Mouse (Mus musculus): Measurements from ENCODE around the gene Cabp2. TPM values are rescaled to one million over a fixed set of nuclear protein-coding genes. Genes with fewer than 3 reads are reported as not detected.
A peak's percentile ranks its signal among the peaks of the same experiment; 100 is the strongest.

Cabp2 gene
- total RNA-seq, 2 experiments from 2014 or later, result not detected

DNA sequence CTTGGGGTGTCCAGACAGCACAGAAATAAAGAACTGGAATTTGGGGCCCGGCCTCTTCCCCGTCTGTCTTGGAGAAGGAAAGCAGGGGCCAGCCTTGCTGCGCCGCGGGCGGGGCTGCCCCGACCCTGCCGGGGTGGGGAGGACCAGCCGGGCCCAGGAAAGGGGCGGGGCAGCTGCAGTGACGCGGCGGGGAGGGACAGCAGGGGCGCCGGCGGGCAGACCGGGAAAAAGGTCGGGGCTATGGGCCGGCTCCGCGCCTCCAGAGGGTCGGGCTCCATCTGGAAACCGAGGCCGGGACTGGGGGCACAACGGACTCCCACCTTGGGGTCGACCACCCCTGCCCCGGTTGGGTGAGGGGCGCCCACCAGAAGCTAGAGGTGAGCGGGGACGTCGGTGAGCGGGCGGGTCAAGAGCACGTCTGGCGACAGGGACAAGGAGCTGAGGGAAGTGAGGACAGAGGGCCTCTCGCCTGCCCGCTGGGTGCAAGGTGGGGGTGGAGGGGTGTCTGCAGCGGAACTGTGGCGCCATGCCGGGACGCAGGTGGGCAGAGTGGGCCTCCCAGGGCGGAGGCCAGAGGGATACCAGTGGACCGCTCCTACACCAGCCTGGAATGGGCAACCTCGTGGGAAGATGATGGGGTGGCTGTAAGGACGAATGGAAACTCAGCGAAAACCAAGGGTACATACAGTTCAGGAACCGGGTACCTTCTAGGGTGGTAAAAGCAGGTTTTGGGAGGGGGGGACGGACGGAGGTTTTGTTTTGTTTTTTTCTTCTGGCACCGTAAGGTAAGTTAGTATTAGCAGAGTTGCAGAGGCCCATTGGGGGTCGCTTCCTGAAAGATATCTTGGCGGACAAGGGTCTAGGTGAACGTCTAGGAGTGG lies 18.7 kb downstream of the Cabp2 start, which contains the start of gene Pitpnm1:
Pitpnm1 (plus strand) TSS at position 162 of the 881 bp plus-strand sequence.
- intact Hi-C loops (cut with DNase I), result no loop called here
- peak; percentile 41 for DNase-seq

DNA sequence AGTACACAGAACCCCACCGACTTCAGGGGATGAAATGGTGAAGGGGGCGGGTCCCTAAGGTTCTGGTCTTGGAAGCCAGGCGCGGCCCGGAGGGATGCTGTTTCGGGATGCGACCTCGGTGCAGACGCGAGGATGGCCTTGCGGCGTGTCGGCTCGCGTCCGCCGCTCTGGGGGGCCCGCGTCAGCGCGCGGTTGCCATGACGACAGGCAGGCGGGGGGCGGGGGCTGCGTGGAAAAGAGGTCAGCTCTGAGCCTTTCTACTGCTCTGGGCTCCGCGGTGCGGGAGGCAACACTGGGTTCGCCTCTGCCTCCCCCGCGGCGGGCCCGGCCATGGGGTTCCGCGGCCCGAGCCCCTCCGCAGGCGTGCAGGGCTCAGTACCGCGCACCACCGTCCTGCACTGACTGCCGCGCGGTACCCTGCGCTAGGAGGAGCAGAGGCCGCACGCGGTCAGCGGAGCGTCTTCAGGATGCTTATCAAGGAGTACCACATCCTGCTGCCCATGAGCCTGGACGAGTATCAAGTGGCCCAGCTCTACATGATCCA lies 19.4 kb downstream of the Cabp2 start:
- DNase-seq, result peak; percentile 60
- intact Hi-C loops (cut with DNase I), result no loop called here

DNA sequence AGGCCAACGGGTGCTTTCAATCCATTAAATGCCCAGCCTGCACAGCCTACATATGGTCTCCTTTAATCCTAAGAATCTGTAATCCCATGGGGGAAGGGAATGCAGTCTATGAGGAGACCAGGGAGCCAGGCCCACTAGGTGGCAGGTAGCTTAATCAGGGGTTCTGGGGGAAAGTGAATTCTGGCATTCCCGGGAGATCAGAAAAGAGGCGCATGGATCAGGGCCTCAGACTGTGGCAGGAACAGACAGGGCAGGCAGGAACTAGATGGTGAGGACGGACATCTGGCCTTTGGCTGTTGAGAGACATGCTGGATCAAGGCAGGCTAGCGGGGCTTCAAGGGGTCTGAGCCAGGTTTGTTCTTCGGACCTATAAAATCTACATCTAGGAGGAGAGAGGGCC lies 20.1 kb downstream of the Cabp2 start:
- intact Hi-C loops (cut with DNase I), result no loop called here
- DNase-seq, result no peak

DNA sequence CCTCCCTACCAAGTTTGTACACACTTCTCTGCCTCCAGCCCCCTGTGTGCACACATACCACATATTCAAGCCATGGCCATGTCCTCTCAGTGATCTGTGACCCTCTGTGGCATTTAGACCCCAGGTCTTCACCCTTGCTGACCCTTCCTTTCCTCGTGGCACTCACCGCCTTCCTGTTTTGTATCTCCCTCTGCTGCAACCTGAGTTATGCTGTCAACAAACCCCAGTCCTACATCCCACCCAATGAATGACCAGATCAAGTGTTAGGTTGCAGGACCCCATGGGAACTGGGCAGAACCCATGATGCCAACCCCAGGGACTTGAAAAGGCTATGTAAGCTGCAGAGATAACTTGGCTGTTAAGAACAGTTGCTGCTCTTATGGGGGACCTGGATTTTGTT lies 20.7 kb downstream of the Cabp2 start:
- intact Hi-C loops (cut with DNase I), result no loop called here

DNA sequence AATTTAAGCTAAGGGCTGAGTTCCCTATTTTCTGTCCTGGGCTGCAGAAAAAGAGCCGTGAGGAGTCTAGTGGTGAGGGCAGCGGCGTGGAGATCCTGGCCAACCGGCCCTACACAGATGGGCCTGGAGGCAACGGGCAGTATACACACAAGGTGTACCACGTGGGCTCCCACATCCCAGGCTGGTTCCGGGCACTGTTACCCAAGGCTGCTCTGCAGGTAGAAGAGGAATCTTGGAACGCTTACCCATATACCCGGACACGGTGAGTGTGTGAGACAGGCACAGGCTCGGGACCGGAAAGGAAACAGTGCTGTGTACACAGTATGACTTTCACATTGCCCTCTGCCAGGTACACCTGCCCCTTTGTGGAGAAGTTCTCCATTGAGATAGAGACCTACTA lies 21.2 kb downstream of the Cabp2 start:
- intact Hi-C loops (cut with DNase I), result no loop called here
- no peak for DNase-seq

More for the DNA sequence above, 20.7 kb downstream of the Cabp2 start:
- no peak for DNase-seq

DNA sequence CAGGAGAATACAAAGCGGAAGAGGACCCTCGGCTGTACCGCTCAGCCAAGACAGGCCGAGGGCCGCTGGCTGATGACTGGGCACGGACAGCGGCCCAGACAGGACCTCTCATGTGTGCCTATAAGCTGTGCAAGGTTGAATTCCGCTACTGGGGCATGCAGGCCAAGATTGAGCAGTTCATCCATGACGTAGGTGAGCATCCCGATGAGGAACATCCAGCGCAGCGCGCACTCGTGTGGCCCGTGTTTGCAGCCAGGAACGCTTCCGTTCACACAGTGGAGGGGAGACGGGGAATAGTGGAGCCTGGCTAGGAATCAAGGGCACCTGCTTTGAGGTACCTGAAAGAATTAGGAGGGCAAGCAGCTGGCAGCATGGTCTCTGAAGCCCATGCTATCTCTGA lies 21.9 kb downstream of the Cabp2 start:
- DNase-seq, result no peak
- intact Hi-C loops (cut with DNase I), result no loop called here

DNA sequence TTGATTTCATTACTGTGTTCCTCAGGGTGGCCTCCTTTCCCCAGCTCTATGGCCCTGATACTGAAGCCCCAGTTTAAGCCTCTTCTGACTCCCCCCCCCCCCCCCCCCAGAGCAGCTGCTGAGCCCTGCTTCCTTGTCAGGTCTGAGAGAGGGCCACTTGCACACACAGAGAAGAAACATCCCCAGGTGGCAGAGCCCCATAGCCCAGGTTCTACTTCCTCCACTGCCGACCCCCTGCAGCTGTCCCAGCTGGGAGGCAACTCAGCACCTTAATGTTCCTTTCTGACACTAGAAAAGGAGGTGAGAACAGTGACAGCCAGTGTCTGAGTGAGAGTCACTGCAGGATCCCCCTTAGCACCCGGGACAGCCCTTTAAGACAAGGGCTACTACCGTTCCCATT lies 22.4 kb downstream of the Cabp2 start:
- no peak for DNase-seq
- intact Hi-C loops (cut with DNase I), result no loop called here

DNA sequence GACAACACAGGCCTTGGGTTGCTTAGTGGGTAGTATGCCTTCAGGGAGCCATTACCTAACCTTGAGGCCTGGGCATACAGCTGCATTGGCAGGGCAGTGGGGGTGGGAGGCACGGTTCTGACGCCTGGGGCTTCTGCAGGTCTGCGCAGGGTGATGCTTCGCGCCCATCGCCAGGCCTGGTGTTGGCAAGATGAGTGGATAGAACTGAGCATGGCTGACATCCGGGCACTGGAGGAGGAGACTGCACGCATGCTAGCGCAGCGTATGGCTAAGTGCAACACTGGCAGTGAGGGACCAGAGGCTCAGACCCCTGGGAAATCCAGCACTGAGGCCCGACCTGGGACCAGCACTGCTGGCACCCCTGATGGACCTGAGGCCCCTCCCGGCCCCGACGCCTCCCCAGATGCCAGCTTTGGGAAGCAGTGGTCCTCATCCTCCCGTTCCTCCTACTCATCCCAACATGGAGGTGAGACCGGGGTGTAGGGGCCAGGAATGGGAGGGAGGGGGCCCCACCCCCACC lies 23.4 kb downstream of the Cabp2 start:
- intact Hi-C loops (cut with DNase I), result no loop called here
- DNase-seq, result no peak

DNA sequence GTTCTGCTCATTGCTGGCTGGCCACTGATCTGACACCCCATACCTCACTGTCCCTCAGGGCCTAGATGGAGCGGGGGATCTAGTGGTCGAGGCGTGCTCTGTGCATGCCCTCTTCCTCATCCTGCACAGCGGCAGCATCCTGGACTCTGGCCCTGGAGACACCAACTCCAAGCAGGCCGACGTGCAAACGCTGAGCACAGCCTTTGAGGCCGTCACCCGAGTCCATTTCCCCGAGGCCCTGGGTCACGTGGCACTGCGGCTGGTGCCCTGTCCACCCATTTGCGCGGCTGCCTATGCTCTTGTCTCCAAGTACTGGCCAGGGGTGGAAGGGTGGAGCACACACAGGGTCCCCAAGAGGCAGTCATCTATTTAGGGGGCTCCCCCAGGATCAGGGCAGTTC lies 25.3 kb downstream of the Cabp2 start:
- intact Hi-C loops (cut with DNase I), result no loop called here
- no peak for DNase-seq

DNA sequence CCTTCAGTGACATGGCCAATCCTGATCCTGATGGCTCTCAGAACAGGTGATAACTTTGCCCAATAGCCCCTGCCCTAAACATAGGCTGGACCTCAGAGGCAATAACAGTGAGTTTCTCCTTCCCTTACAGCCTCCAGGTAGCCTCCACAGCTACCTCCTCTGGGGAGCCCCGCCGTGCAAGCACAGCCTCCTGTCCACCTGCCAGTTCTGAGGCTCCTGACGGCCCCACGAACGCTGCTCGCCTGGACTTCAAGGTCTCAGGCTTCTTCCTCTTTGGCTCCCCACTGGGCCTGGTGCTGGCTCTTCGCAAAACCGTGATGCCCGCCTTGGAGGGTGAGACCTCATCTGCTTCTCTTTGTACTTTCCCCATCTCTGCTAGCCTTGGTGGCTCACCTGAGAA lies 27.2 kb downstream of the Cabp2 start:
- DNase-seq, result no peak
- intact Hi-C loops (cut with DNase I), result no loop called here

DNA sequence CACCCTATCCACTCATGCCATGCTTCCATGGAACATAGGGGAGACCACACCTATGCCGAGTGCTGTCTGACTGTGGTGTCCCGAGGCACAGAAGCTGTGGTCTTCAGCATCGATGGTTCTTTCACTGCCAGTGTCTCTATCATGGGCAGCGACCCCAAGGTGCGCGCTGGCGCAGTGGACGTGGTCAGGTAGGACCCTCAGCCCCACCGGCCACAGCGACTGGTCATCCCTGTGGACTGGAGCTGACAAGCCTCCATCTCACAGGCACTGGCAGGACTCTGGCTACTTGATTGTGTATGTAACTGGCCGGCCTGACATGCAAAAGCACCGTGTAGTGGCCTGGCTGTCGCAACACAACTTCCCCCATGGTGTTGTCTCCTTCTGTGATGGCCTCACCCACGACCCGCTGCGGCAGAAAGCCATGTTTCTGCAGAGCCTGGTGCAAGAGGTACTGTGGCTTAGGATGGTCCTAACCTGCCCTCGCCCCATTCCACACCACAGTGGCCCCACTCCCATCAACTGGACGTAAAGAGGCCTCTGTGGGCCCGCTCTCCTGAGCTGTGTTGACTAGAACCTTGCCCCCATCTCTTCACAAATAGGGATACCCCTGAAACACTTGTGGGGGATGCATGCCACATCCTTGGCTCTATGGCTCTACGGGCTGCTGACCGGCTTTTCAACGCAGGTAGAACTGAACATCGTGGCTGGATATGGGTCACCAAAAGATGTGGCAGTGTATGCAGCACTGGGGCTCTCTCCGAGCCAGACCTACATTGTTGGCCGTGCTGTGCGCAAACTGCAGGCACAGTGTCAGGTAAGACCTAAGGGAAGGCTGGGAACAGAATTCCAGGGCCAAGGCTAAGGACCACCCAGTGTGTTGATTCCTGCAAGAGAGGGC lies 30.9 kb downstream of the Cabp2 start:
- intact Hi-C loops (cut with DNase I), result no loop called here
- DNase-seq, result no peak

DNA sequence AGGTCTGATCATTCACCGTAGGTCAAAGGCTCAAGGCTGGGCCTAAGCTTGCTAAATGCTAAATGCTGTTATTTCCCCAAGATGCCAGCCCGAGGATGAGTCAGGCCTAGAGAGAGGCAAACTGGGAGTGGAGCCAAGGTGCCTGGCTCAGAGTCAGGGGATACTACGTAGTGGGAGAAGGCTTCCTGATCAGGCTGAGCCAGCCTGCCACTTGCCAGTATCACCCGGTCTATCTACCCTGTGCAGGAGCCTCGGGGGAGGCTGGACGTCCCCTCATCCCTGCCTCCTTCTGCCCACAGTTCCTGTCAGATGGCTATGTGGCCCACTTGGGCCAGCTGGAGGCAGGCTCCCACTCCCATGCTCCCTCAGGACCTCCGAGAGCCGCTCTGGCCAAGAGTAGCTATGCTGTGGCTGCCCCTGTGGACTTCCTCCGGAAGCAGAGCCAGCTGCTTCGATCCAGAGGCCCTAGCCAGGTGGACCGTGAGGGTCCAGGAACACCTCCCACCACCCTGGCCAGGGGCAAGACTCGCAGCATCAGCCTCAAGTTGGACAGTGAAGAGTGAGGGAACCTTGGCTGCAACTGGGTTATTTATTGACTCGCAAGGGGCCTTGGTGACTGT lies 31.9 kb downstream of the Cabp2 start:
- intact Hi-C loops (cut with DNase I), result no loop called here
- DNase-seq, result peak; percentile 88

DNA sequence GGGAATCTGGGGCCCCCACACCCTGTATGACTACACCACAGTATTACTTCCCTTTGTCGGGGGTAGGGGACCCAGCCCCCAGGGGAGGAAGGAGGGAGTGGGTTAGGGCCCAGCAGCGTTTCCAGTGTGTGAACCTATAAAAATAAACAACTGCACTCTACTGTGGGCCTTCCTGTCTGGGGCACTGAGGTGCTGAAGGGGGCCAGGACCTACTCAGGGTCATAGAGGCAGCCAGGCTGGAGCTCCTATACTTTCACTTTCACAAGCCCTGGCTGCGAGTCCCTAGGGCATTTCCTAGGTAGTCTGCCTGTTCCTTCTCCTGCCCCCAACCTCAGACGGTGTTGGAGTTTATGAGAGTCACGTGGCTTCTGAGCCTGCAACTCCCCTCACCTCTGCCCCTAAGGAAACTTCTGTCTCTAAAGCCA lies 32.4 kb downstream of the Cabp2 start:
- DNase-seq, result no peak
- intact Hi-C loops (cut with DNase I), result no loop called here

DNA sequence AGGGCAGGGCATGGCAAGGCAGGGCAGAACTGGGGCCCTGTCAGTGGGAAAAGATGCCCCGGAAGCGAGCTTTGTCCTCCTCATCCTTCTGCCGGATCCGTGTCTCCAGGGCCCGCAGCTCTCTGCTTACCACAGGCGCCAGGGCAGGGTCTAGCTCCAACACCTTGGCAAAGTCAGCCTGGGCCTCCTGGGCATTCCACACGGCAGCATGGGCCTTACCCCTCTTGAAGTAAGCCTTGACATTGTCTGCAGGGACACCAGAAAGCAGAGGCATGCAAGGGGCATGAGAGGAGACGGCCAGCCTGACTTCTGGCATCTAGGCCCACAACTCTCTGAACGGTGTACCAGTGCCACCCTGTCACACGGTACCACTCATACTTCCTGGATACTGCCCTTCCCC lies 33.2 kb downstream of the Cabp2 start:
- intact Hi-C loops (cut with DNase I), result no loop called here

DNA sequence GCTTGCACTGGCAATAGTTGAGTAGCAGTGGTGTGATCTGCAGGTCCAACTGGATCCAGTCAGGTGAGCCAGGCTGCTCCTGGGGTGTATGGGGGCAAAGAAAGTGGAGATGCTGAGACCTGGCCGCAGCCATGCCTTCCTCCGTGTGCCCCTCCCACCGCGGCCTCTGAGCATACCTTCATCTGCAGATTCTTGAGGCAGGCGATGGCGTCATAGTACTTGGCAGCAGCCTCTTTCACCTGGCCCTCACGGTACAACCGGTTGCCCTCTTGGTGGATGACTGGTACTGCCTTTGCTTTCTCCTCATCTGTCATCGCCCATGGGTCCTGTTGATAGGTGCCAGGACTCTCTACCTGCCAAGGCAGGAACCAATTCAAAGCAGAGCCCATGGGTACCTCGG lies 33.8 kb downstream of the Cabp2 start:
- DNase-seq, result no peak
- intact Hi-C loops (cut with DNase I), result no loop called here

More for the DNA sequence above, 33.2 kb downstream of the Cabp2 start:
- DNase-seq, result no peak

DNA sequence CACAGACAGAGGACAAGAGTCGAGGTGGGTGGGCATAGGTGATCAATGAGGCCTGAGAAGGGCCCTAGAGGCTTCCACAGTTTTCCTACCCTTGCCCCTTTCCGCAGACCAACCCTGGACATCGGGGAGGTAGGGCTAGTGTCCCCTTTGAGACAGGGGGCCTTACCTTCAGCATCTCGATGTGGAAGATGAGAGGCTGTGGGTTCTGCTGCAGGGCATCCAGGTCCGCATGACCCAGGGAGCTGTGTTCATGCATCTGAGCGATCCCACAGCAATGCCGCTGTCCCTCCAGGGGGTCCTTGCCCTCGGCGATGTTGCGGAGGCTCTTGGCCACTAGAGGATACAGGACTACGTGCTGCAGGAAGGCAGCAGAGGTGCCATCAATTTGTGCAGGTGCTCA lies 34.4 kb downstream of the Cabp2 start:
- intact Hi-C loops (cut with DNase I), result no loop called here
- no peak for DNase-seq

DNA sequence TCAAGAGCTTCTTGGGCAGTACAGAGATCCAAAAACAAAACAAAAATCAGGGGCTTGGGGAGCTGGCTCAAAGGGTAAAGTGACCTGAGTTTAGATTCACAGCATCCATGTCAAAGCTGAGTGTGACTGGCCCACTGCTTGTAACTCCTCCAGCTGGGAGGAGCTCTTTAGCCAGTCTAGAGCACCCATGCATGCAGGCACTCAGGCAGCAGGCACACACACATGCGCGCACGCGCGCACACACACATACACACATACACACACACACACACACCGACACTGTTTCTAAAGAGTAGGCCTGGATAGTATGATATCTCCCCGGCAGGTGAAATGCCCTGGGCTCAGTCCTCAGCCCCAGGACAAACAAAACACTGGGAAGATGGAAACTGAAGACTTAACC lies 35.6 kb downstream of the Cabp2 start:
- intact Hi-C loops (cut with DNase I), result no loop called here
- DNase-seq, result no peak

DNA sequence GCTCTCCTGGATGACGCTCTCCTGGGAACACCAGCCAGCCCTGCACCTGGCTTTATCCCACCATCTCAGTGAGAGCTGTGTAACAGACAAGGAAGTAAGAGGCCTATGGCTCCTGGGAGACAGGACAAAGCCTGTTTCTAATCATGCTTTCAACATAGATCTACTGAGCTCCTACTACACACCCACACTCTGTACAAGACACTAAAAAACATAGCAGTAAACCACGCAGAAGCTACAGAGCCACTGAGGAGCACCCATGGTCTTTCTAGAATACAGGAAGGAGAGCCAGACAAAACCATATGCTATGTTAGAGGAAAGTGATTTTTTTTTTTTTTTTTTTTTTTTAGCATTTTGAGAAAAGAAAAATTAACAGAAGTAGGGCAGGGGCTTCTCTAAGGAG lies 37.0 kb downstream of the Cabp2 start:
- intact Hi-C loops (cut with DNase I), result no loop called here
- no peak for DNase-seq

DNA sequence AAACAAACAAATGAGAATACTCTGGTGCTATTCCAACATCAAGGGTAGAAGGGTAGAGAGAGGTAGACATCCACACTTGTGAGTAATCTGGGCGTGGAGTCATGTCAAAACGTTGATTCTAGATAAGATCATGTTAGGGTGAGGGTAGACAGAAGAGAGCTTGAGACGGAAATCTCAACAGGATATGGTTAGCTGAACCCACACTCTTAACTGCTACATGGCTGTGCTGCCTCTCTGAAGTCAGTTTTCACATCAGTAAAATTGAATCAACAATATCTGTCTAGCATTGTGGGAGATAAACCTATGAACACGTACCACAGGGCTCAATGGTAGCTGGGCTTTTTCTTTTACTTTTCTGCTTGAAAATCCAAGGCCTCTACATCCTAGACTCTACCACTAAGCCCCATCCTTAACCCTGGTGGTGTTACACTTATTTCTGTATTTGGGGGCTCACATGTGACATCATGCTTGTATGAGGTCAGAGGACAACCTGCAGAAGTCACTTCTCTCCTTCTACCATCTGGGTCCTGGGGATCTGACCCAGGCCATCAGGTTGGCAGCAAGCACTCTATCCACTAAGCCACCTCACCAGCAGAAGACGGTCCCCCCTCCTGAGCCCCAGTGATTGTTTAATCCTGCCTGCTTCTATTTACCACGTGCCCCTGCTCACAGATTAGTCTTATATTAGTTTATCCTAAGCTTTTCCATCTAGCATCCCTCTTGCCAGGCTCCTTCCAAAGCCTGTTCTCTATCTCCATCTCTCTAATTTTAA lies 38.5 kb downstream of the Cabp2 start:
- DNase-seq, result no peak
- intact Hi-C loops (cut with DNase I), result no loop called here

DNA sequence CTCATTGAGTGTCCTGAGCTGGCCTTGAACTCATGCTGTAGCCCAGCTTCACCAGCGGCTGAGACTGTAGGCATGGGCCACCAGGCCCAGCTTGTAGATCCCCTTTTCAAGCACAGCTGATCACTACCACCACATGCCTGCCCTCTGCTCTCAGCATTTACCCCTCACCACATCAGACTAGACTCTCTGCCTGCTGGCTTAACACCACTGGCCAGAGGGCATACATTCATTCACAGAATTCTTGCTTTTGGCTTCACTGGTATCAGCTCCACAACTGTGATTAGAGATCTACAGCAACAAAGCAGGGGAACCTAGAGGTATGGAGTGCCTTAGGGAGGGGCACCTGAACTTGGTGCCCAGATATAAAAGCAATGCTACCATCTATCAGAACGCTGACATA lies 39.1 kb downstream of the Cabp2 start:
- intact Hi-C loops (cut with DNase I), result no loop called here
- DNase-seq, result no peak

Measured in left cerebral cortex, postnatal 4 days (tissue).